ENCODE assay signal across 12 mouse cellular contexts in the genomic region with DNA sequence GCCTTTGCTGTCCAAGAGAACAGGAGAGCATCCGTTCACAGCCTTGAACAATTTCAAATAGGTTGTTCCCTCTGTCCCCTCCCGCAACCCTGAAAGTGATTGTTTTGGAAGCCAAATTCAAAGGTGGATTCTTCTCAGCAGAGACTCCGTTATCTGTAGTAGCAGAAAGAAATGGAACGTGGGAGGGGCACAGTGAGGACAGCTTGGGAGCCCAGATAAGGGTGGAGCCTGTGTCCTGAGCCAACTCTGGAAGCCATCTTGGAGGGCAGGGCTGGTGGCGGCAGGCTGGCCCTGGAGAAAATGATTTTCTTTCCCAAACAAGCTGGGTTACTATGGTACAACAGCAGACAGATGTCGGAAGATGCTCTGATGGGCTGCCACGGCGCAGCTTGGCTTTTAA. TPM values are rescaled to one million over a fixed set of nuclear protein-coding genes. Genes with fewer than 3 reads are reported as not detected.
DNase-seq lines count a peak whose midpoint lies in the region; ATAC-seq lines count a peak whose summit lies in the region.
"Had no signal": no experiment of that assay in that cellular context is flagged by ENCODE, and none has a peak within 500 bp of the region (broad histone marks: within the 10 kb centered on the region; RNA-seq: fewer than 3 reads in every experiment).

No protein-coding gene starts in this region.

- ATAC-seq in erythroid progenitor cell, adult 5-6 weeks (replicated peaks; ENCODE audit: low FRiP score, poor library complexity, severe bottlenecking), result peak; percentile 84
- peak; percentile 97 for ATAC-seq in megakaryocyte progenitor cell, adult 5-6 weeks (replicated peaks; ENCODE audit: poor library complexity)
- no peak for ATAC-seq in frontal cortex, adult (ENCODE audit: low TSS enrichment)
- ATAC-seq: forebrain, postnatal 0 days had no signal

- peak; percentile 61 for DNase-seq in adrenal gland, adult 2 months
- no peak for DNase-seq in adrenal gland, adult 18-20 months (ENCODE audit: low spot score in 2 of 2)
- peak; percentile 30 for DNase-seq in layer of hippocampus, adult 9-11 months
- DNase-seq in layer of hippocampus, adult 8-10 months (ENCODE audit: low spot score in 2 of 2), result no peak
- DNase-seq in kidney, postnatal 4 days, result no peak
- DNase-seq: cerebellum, adult 9-11 months; forebrain, postnatal 0 days; kidney, postnatal 25 days; lung, postnatal 14 days had no signal

RNA-seq across cellular contexts. Expression of a gene that starts 12.4 kb away (rescaled TPM):
- 10 to 100 TPM; 21.9 to 27.5 TPM for total RNA-seq in adrenal gland, adult 2 months (2021)
- 64.9 and 70.9 TPM in 2 replicates for polyA plus RNA-seq in adrenal gland, adult 2 months (2012; rRNA removed)
- total RNA-seq in adrenal gland, adult 18-20 months (2021), result 10 to 100 TPM; 27.0 to 35.8 TPM
- total RNA-seq in layer of hippocampus, adult 8-10 months (2022), result 10 to 100 TPM; 14.4 to 21.4 (median 18.5) TPM
- total RNA-seq in erythroid progenitor cell, adult 5-6 weeks (2015; ENCODE audit: low replicate concordance), result 5.0 and 10.5 TPM in 2 replicates
- total RNA-seq in erythroid progenitor cell, adult 5-6 weeks (2017; ENCODE audit: low replicate concordance), result 7.9 and 13.1 TPM in 2 replicates
- 10.0 and 14.6 TPM in 2 replicates for total RNA-seq in megakaryocyte progenitor cell, adult 5-6 weeks (2015)
- 13.7 and 16.9 TPM in 2 replicates for total RNA-seq in megakaryocyte progenitor cell, adult 5-6 weeks (2017)

RNA-seq across cellular contexts. Expression of a gene that starts 40.2 kb away (rescaled TPM):
- 10 to 100 TPM; 64.4 to 83.5 TPM for total RNA-seq in adrenal gland, adult 2 months (2021)
- polyA plus RNA-seq in adrenal gland, adult 2 months (2012; rRNA removed), result 13.7 and 13.9 TPM in 2 replicates
- total RNA-seq in adrenal gland, adult 18-20 months (2021), result 10 to 100 TPM; 73.9 to 87.5 TPM
- 100 to 1,000 TPM in 1 of 4 experiments, 10 to 100 TPM in 3; 92.0 to 121 (median 95.2) TPM for total RNA-seq in layer of hippocampus, adult 8-10 months (2022)
- total RNA-seq in erythroid progenitor cell, adult 5-6 weeks (2015; ENCODE audit: low replicate concordance), result 139 and 143 TPM in 2 replicates
- 235 and 242 TPM in 2 replicates for total RNA-seq in erythroid progenitor cell, adult 5-6 weeks (2017; ENCODE audit: low replicate concordance)
- 13.3 and 16.0 TPM in 2 replicates for total RNA-seq in megakaryocyte progenitor cell, adult 5-6 weeks (2015)
- 20.2 and 41.1 TPM in 2 replicates for total RNA-seq in megakaryocyte progenitor cell, adult 5-6 weeks (2017)

Comparison
In these comparisons a context has a peak if more than half of its experiments do, and no peak if none do; other contexts are left out.
1. DNase-seq: peak in adrenal gland, adult 2 months (single experiment) and layer of hippocampus, adult 9-11 months (single experiment); none in adrenal gland, adult 18-20 months (0 of 2), layer of hippocampus, adult 8-10 months (0 of 2) and kidney, postnatal 4 days (0 of 2).